Mouse (Mus musculus) right cerebral cortex, postnatal 4 days (tissue): ENCODE results near the gene Olfr138.

Source experiments
- DNase-seq: peaks from one replicate; pipeline ENCODE4 v3.0.0-alpha.2; 2022

Gene Olfr138

GRCm38 (mm10) chr17:38260735-38261134 is at the start of gene Olfr138:
TSS of gene Olfr138 (plus strand) at chr17:38261035.
- no peak for DNase-seq

DNA sequence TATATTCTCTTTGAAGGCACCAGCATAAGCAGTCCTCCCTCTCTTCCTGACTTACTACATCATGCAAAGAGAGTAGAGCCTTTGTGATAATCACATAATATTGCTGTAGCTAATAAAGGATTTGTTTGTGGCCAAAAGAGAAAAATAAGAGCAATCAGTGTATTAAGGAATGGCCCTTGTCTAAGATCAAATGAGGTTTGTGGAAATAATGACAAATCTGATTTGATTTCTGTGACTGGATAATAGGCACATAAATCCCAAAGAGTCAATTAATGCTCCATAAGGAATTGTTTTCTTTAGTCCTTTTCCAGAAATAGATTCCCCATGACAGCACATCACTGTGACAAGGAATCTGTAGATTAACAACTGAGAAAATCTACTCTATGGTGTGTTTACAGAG is 46.6 kb downstream of the Olfr138 start, which contains the start of gene Olfr137:
Olfr137 (minus strand) TSS at position 101 of the 400 bp plus-strand sequence.
- DNase-seq, result no peak
